Mouse (Mus musculus) olfactory bulb, adult 2 months (tissue): Measurements from ENCODE around the gene Lifr. TPM values are rescaled to one million over a fixed set of nuclear protein-coding genes. Genes with fewer than 3 reads are reported as not detected.

Source experiments
- H3K27ac ChIP-seq: fragments of 200-500 bp; 2 replicates; pipeline ENCODE4 v1.5.1; 2012; ENCODE audit warnings: low read depth, low read length; ENCODE audit not compliant: insufficient read depth
- H3K4me1 ChIP-seq: fragments of 200-500 bp; 2 replicates; pipeline ENCODE4 v1.6.1; 2012; ENCODE audit warnings: low read length; ENCODE audit not compliant: control insufficient read depth, insufficient read depth
- H3K4me3 ChIP-seq: fragments of 200-500 bp; 2 replicates; pipeline ENCODE4 v1.5.1; 2012; ENCODE audit warnings: mild to moderate bottlenecking, low read depth, low read length, moderate library complexity; ENCODE audit not compliant: insufficient read depth
- CTCF ChIP-seq: fragments of 200-500 bp; IDR thresholded peaks from 2 replicates; pipeline ENCODE4 v1.5.1; 2012; ENCODE audit warnings: low read depth, mild to moderate bottlenecking, low read length, moderate library complexity; ENCODE audit not compliant: insufficient read depth
- POLR2A ChIP-seq: fragments of 200-500 bp; IDR thresholded peaks from 2 replicates; pipeline ENCODE4 v1.6.1; 2012; ENCODE audit warnings: mild to moderate bottlenecking, low read depth, low read length, moderate library complexity; ENCODE audit not compliant: insufficient read depth
- WGBS: fragments of 180-500 bp; shearing (Covaris S2); methylation state at CpG from one replicate; pipeline ENCODE4 v1.1.7; 2018; 5-methylcytosine and 5-hydroxymethylcytosine counted together
- polyA plus RNA-seq: library from polyadenylated mRNA; stranded (reverse); fragments of >200 nt; gene quantifications from 2 replicates; pipeline ENCODE4 v1.2.4, GENCODE M21; 2012; ENCODE audit warnings: low replicate concordance; ENCODE audit not compliant: missing spikeins, insufficient read depth, insufficient read length

The Lifr gene
- polyA plus RNA-seq, 1 experiment: not detected

DNA sequence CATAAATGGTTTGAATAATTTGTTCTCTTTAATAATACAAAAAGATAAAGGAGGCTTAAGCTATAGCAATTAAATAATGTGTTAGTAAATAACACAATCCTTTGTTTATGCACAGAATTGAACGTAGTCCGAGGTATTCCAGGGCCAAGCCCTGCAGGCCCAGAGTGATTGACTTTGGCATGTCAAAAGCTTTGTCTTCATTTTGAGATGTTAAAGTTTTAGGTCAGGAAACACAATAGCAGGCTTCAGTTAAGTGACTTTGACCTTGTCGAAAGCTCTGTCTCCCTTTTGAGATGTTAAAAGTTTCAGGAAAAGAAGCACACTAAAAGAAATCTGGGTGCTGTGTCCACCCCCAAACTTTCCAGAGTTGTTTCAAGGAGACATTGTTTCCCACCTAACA lies 26.3 kb downstream of the Lifr start:
- Histone ChIP-seq H3K4me1 (no peaks in the 10 kb centered on the region), H3K4me3 (no peak overlapping the region), H3K27ac (no peak overlapping the region)
- 93% methylated on average over 3 of the region's 3 CpGs for WGBS
- no peak for TF ChIP-seq CTCF
- no peak for TF ChIP-seq POLR2A

DNA sequence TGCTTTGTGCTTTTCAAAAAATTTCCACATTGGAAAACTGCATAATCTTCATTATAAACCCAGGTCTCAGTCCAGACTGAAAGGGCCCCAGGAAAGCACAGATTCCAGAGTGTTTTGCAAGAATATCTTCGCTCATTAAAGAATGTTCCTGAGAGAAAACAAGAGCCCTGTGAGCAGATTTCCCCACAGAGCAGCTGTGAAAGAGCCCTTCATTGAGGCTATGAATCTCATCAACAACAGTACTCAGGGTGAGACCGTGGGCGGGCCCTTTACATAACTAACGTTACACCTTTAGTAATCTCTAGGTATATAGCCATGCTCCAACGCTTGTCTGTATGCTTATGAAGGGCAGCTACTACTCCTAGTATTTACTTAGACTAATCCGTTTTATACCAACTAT lies 27.5 kb downstream of the Lifr start:
- TF ChIP-seq POLR2A (no peak), CTCF (no peak)

GRCm38 (mm10) chr15:7118849-7119248 lies 28.4 kb downstream of the Lifr start:
- no peak for TF ChIP-seq CTCF
- no peak for TF ChIP-seq POLR2A
- no peaks in the 10 kb centered on the region for H3K4me1 ChIP-seq
- no peak overlapping the region for H3K27ac ChIP-seq
- no peak overlapping the region for H3K4me3 ChIP-seq
- 23% methylated on average over 5 of the region's 5 CpGs for WGBS

More for the DNA sequence above, 27.5 kb downstream of the Lifr start:
- Histone ChIP-seq H3K4me3 (no peak overlapping the region), H3K4me1 (no peaks in the 10 kb centered on the region), H3K27ac (no peak overlapping the region)
- WGBS: 62% methylated on average over 6 of the region's 6 CpGs

DNA sequence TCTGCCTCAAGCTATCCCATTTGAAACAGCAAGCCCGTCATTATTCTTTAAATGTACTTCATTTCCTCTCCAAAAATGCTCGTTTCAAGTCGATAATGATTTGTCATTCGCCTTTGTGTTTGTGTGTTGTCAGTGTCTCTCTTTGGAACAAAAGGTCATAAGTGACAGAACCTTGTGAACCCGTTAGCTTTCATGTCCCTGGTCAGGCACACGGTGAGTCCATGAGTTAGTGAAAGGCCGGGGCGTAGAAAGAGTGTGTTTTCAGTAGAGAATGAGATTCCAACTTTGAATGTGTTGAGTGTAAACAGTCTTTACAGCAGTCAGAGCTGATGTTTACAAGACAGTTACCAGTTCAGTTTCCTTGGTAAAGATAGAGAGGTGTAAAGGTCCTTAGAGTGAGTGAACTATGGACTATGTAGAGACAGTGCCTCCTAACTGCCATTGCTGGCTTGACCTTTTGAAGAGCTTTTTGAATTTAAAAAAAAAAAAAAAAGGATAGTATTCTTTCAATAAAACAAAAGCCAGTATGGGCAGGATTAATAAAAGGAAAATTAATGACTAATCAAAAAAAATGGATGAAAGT lies 29.6 kb downstream of the Lifr start:
- Histone ChIP-seq H3K4me3 (no peak overlapping the region), H3K4me1 (no peaks in the 10 kb centered on the region), H3K27ac (no peak overlapping the region)
- 65% methylated on average over 8 of the region's 8 CpGs for WGBS
- TF ChIP-seq POLR2A: no peak
- TF ChIP-seq CTCF: no peak

DNA sequence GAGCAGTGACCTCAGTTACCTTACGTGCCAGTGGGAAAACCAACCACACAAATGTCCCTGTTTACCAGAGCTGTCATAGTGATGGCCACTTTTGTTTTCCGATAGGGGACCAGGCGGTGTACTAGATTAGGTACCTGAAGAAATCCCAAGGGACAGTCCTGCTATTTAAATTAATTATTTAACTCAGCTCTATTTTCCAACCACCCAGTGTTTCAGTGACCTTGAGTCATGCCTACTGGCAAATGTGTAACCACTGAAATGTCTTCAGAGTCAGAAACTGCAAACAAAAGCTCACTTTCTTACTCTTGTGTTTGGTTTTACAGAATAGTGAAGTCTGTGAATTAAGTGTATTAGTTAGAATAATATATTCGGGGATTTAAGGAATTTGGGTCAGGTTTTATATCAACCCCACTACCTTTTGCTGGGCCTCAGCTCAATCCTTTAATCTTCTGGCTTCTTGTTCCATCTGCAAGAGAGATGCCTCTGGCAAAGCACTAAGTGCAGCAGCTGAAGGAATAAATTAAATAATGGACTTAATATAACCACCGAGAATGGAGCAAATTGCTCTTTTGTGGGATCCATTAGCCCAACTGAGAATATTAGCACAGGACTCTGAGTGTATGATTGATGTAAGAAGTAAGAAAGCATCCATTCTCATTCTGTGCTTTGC lies 33.5 kb downstream of the Lifr start:
- no peak overlapping the region for H3K27ac ChIP-seq
- no peak for TF ChIP-seq POLR2A
- no peak for TF ChIP-seq CTCF
- H3K4me3 ChIP-seq: no peak overlapping the region
- no peaks in the 10 kb centered on the region; the same call in 1 of the 2 replicates for H3K4me1 ChIP-seq
- 76% methylated on average over 5 of the region's 5 CpGs for WGBS

DNA sequence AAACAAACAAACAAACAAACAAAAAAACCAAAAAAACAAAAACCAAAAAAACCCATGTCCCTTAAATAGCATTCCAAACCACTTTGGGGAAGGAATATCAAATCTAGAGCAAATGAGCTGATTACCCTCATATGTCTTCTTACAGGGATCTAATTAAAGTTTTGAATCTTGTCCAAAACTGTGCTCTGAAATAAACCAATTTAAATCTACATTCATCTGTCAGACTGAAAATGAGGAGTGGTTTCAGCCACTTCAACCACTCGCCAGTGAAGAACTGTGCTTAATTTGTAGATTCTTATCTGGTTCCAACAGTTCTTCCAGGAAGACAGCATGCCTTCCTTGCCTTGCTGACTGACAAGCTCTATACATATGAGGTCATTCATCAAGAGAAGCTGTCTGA lies 35.8 kb downstream of the Lifr start:
- no peak overlapping the region for H3K27ac ChIP-seq
- peaks cover 2% of the 10 kb centered on the region; the same call in 1 of the 2 replicates for H3K4me1 ChIP-seq
- no peak for TF ChIP-seq CTCF
- no peak for TF ChIP-seq POLR2A
- 76% methylated on average over 1 of the region's 1 CpGs for WGBS
- H3K4me3 ChIP-seq: no peak overlapping the region

- Histone ChIP-seq H3K27ac (peak overlapping the region; percentile 94), H3K4me1 (peaks cover 7% of the 10 kb centered on the region; the same call in 1 of the 2 replicates), H3K4me3 (peak overlapping the region; percentile 92)
- no peak for TF ChIP-seq POLR2A
- TF ChIP-seq CTCF: no peak
- under 1% methylated on average over 18 of the region's 18 CpGs for WGBS
Measured at GRCm38 (mm10) chr15:7128627-7129126, 38.3 kb downstream of the Lifr start.

GRCm38 (mm10) chr15:7129127-7129943 lies 38.9 kb downstream of the Lifr start:
- peak overlapping the region; percentile 94 for H3K27ac ChIP-seq
- H3K4me1 ChIP-seq: peaks cover 7% of the 10 kb centered on the region; the same call in 1 of the 2 replicates
- H3K4me3 ChIP-seq: peak overlapping the region; percentile 92
- TF ChIP-seq POLR2A: peak; percentile 97
- TF ChIP-seq CTCF: no peak
- under 1% methylated on average over 109 of the region's 116 CpGs for WGBS

GRCm38 (mm10) chr15:7129944-7130287 lies 39.5 kb downstream of the Lifr start:
- under 1% methylated on average over 16 of the region's 16 CpGs for WGBS
- peak overlapping the region; percentile 92 for H3K4me3 ChIP-seq
- TF ChIP-seq POLR2A (no peak), CTCF (no peak)
- H3K4me1 ChIP-seq: peaks cover 7% of the 10 kb centered on the region; the same call in 1 of the 2 replicates
- H3K27ac ChIP-seq: no peak overlapping the region
